Mouse (Mus musculus): ENCODE data around the gene Sytl4. TPM values are rescaled to one million over a fixed set of nuclear protein-coding genes. Genes with fewer than 3 reads are reported as not detected.

Gene Sytl4
- total RNA-seq, 4 experiments from 2014 or later = 1.2 to 2.8 (median 2.3) TPM

Other genes with a start within 250 kb of the Sytl4 start
- gene Tnmd, start 130.8 kb downstream of the Sytl4 start, total RNA-seq (2022) = under 1 TPM in 1 of 4 experiments, not detected in 3; 0.38 TPM
- 1 to 10 TPM; 5.5 to 7.5 (median 6.9) TPM for gene Tspan6, start 83.4 kb downstream of the Sytl4 start, total RNA-seq (2022)
- gene Srpx2, start 73.4 kb downstream of the Sytl4 start, total RNA-seq (2022) = 1 to 10 TPM; 2.2 to 5.2 (median 3.0) TPM
- gene Cstf2, start 77.4 kb upstream of the Sytl4 start, total RNA-seq (2022) = 10 to 100 TPM; 10.5 to 15.1 (median 12.3) TPM
- 1 to 10 TPM in 3 of 4 experiments, under 1 TPM in 1; 0.98 to 1.8 (median 1.4) TPM for gene Xkrx, start 180.3 kb upstream of the Sytl4 start, total RNA-seq (2022)
- gene Arl13a, start 205.7 kb upstream of the Sytl4 start, total RNA-seq (2022) = not detected
- under 1 TPM in 2 of 4 experiments, not detected in 2; 0.47 to 0.59 TPM for gene Nox1, start 240.1 kb upstream of the Sytl4 start, total RNA-seq (2022)

All from heart, adult 8-10 months (tissue).